Mouse (Mus musculus): Measurements from ENCODE around the gene Anxa5. TPM values are rescaled to one million over a fixed set of nuclear protein-coding genes. Genes with fewer than 3 reads are reported as not detected.

Gene Anxa5
- polyA plus RNA-seq, 1 experiment from 2014 or later = 291 TPM

DNA sequence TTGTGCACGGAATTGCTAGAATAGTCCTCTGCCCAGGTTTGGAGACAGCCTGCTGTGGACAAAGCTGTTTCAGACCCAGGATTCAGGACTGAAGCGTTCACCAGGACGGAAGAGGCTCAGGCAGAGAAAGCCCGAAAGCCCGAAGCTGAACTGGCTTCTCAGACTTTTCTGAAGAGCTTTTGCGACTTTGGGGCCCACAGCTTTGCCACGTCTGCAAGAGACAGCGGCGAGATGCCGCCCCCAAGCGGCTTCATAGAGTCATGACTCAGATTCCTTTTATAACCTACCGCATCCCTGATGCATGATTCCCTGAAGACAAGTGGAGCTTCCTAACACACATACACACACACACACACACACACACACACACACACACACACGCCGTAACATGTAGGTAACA is 21.1 kb upstream of the Anxa5 start:
- ATAC-seq (replicated peaks; ENCODE audit: low FRiP score, low read depth) (peak; percentile 53), DNase-seq (ENCODE audit: low spot score) (peak; percentile 92)
- Histone ChIP-seq H3K27me3 (ENCODE audit: insufficient read depth, low read length) (no peaks in the 10 kb centered on the region), H3K9ac (ENCODE audit: low read depth, low read length) (no peak overlapping the region), H3K4me2 (ENCODE audit: low read length) (no peak overlapping the region), H3K4me3 (replicated peaks; ENCODE audit: low read depth, low read length) (no peak overlapping the region), H3K36me3 (ENCODE audit: insufficient read depth, low read length) (no peaks in the 10 kb centered on the region), H3K4me1 (replicated peaks; ENCODE audit: insufficient read depth, low read length) (no peaks in the 10 kb centered on the region), H3K9me3 (replicated peaks; ENCODE audit: low read length) (no peaks in the 10 kb centered on the region), H3K27ac (no peak overlapping the region)
- WGBS = 17% methylated on average over 14 of the region's 14 CpGs
- peak; percentile 84 for TF ChIP-seq CTCF (IDR thresholded peaks at IDR 0.05; ENCODE audit: low read depth)

DNA sequence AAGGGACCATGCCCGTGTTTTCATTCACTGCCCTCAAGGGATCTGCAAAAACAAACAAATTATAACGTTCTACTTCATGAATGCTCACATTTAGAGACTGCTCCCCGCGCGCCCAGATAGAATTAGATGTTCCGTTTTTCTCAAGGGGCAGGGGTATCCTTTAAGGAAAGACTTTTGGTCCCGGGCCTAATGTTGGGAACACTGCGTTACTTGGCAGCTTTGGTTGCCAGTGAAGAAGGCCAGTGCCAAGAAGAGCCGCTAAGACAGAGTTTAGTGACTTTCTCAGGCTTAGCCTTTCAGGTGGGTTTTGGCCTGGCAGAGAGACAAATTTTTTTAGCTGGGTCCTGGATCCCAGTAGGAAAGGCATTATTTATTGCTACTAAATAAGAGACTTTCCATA is 20.6 kb upstream of the Anxa5 start:
- ATAC-seq (replicated peaks; ENCODE audit: low FRiP score, low read depth) (no peak), DNase-seq (ENCODE audit: low spot score) (no peak)
- Histone ChIP-seq H3K9me3 (replicated peaks; ENCODE audit: low read length) (no peaks in the 10 kb centered on the region), H3K4me3 (replicated peaks; ENCODE audit: low read depth, low read length) (no peak overlapping the region), H3K27me3 (ENCODE audit: insufficient read depth, low read length) (no peaks in the 10 kb centered on the region), H3K27ac (no peak overlapping the region), H3K9ac (ENCODE audit: low read depth, low read length) (no peak overlapping the region), H3K4me1 (replicated peaks; ENCODE audit: insufficient read depth, low read length) (no peaks in the 10 kb centered on the region), H3K4me2 (ENCODE audit: low read length) (no peak overlapping the region), H3K36me3 (ENCODE audit: insufficient read depth, low read length) (no peaks in the 10 kb centered on the region)
- no peak for TF ChIP-seq CTCF (IDR thresholded peaks at IDR 0.05; ENCODE audit: low read depth)
- WGBS = 84% methylated on average over 9 of the region's 9 CpGs

DNA sequence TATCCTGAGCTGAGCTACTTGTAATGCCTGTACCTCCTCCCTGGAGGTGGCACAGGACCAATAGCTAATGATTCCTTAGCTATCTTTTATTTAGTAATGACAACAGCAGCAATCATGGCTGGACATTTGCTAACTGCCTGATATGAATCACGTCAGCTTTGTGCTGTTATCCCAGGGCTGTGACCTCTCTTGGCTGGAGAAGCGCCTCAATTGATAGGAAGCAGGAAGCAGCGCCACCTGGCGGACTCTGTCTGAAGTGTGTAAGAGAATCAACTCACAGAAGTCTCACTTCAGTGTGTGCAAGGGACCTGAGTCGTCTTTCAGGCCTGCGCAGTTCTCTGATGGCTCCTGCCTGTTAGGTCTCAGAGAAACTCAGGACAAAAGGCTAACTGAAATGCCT is 19.7 kb upstream of the Anxa5 start:
- Histone ChIP-seq H3K36me3 (ENCODE audit: insufficient read depth, low read length) (no peaks in the 10 kb centered on the region), H3K9ac (ENCODE audit: low read depth, low read length) (no peak overlapping the region), H3K27me3 (ENCODE audit: insufficient read depth, low read length) (no peaks in the 10 kb centered on the region), H3K9me3 (replicated peaks; ENCODE audit: low read length) (no peaks in the 10 kb centered on the region), H3K4me3 (replicated peaks; ENCODE audit: low read depth, low read length) (no peak overlapping the region), H3K4me2 (ENCODE audit: low read length) (peak overlapping the region; percentile 40), H3K27ac (no peak overlapping the region), H3K4me1 (replicated peaks; ENCODE audit: insufficient read depth, low read length) (no peaks in the 10 kb centered on the region)
- TF ChIP-seq CTCF (IDR thresholded peaks at IDR 0.05; ENCODE audit: low read depth) = peak; percentile 94
- DNase-seq (ENCODE audit: low spot score) = peak; percentile 93
- peak; percentile 62 for ATAC-seq (replicated peaks; ENCODE audit: low FRiP score, low read depth)
- WGBS = 9% methylated on average over 6 of the region's 6 CpGs

GRCm38 (mm10) chr3:36494613-36495012 is 18.9 kb upstream of the Anxa5 start:
- TF ChIP-seq CTCF (IDR thresholded peaks at IDR 0.05; ENCODE audit: low read depth) = no peak
- H3K9me3 ChIP-seq (replicated peaks; ENCODE audit: low read length) = no peaks in the 10 kb centered on the region
- no peak overlapping the region for H3K27ac ChIP-seq
- WGBS = 90% methylated on average over 2 of the region's 2 CpGs
- no peaks in the 10 kb centered on the region for H3K4me1 ChIP-seq (replicated peaks; ENCODE audit: insufficient read depth, low read length)
- H3K4me2 ChIP-seq (ENCODE audit: low read length) = no peak overlapping the region
- ATAC-seq (replicated peaks; ENCODE audit: low FRiP score, low read depth) (no peak), DNase-seq (ENCODE audit: low spot score) (no peak)
- no peak overlapping the region for H3K4me3 ChIP-seq (replicated peaks; ENCODE audit: low read depth, low read length)
- no peaks in the 10 kb centered on the region for H3K36me3 ChIP-seq (ENCODE audit: insufficient read depth, low read length)
- H3K9ac ChIP-seq (ENCODE audit: low read depth, low read length) = no peak overlapping the region
- no peaks in the 10 kb centered on the region for H3K27me3 ChIP-seq (ENCODE audit: insufficient read depth, low read length)

DNA sequence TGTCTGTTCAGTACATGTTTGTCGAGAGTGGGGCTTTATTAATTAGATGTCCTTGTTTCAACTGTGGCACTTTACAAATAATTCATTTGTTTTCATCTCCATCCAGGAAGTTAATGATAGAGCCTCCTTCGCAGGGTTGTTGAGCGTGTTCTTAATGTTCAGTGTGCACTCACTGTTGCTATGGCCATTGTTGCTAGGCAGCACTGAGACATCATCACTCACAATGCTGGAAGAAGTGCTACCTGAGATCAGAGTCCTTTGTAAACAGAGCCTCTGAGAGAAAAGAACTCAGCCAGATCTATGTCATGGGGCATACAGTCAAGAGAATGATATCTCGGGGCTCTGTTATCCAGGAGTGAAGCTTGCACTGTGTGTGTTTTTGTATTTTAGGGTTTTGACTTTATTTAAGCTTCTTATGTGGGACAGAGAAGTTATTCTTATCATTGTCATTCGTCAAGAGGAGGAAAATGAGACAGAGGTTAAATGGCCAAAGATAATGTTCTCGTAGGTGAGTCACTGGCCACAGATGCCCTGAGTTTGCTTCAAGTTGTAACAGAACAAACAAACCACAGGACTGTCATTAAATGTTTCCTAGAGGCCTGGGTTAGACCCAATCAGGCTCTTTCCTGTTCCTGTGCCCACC is 18.1 kb upstream of the Anxa5 start:
- no peak overlapping the region for H3K27ac ChIP-seq
- no peak overlapping the region for H3K4me2 ChIP-seq (ENCODE audit: low read length)
- no peak overlapping the region for H3K4me3 ChIP-seq (replicated peaks; ENCODE audit: low read depth, low read length)
- no peaks in the 10 kb centered on the region for H3K27me3 ChIP-seq (ENCODE audit: insufficient read depth, low read length)
- no peaks in the 10 kb centered on the region for H3K4me1 ChIP-seq (replicated peaks; ENCODE audit: insufficient read depth, low read length)
- H3K9ac ChIP-seq (ENCODE audit: low read depth, low read length) = no peak overlapping the region
- ATAC-seq (replicated peaks; ENCODE audit: low FRiP score, low read depth) = no peak
- H3K36me3 ChIP-seq (ENCODE audit: insufficient read depth, low read length) = no peaks in the 10 kb centered on the region
- DNase-seq (ENCODE audit: low spot score) = no peak
- no peaks in the 10 kb centered on the region for H3K9me3 ChIP-seq (replicated peaks; ENCODE audit: low read length)
- 62% methylated on average over 6 of the region's 6 CpGs for WGBS
- TF ChIP-seq CTCF (IDR thresholded peaks at IDR 0.05; ENCODE audit: low read depth) = no peak

- no peak for TF ChIP-seq CTCF (IDR thresholded peaks at IDR 0.05; ENCODE audit: low read depth)
- Histone ChIP-seq H3K4me3 (replicated peaks; ENCODE audit: low read depth, low read length) (no peak overlapping the region), H3K9ac (ENCODE audit: low read depth, low read length) (no peak overlapping the region), H3K27me3 (ENCODE audit: insufficient read depth, low read length) (no peaks in the 10 kb centered on the region), H3K9me3 (replicated peaks; ENCODE audit: low read length) (no peaks in the 10 kb centered on the region), H3K27ac (no peak overlapping the region), H3K4me2 (ENCODE audit: low read length) (no peak overlapping the region), H3K4me1 (replicated peaks; ENCODE audit: insufficient read depth, low read length) (no peaks in the 10 kb centered on the region), H3K36me3 (ENCODE audit: insufficient read depth, low read length) (no peaks in the 10 kb centered on the region)
- 84% methylated on average over 9 of the region's 9 CpGs for WGBS
- ATAC-seq (replicated peaks; ENCODE audit: low FRiP score, low read depth) = no peak
- no peak for DNase-seq (ENCODE audit: low spot score)
These were observed 17.2 kb upstream of the Anxa5 start for GRCm38 (mm10) chr3:36492716-36493391.

Measured in kidney, postnatal 0 days (tissue).